8 mouse cellular contexts compared by ENCODE assay signal in genomic region chr1:128358916-128359553, GRCm38 (mm10). TPM values are rescaled to one million over a fixed set of nuclear protein-coding genes. Genes with fewer than 3 reads are reported as not detected.
DNase-seq lines count a peak whose midpoint lies in the region; ATAC-seq and TF ChIP-seq lines count a peak whose summit lies in the region.

No protein-coding gene starts in this region.

- H3K4me1 ChIP-seq in forebrain, postnatal 0 days (ENCODE audit: insufficient read depth), result no peaks in the 10 kb centered on the region
- peaks cover 53% of the 10 kb centered on the region for H3K4me1 ChIP-seq in liver, embryonic 12.5 days
- peaks cover 26% of the 10 kb centered on the region for H3K4me1 ChIP-seq in neural tube, embryonic 15.5 days

- peak overlapping the region; percentile 63 for H3K4me3 ChIP-seq in forebrain, postnatal 0 days (ENCODE audit: low read depth, low read length)
- H3K4me3 ChIP-seq in liver, embryonic 12.5 days, result peak overlapping the region; percentile 96
- H3K4me3 ChIP-seq in neural tube, embryonic 15.5 days (replicated peaks), result peak overlapping the region; percentile 91

- H3K36me3 ChIP-seq in forebrain, postnatal 0 days (ENCODE audit: insufficient read depth), result peaks cover 15% of the 10 kb centered on the region; the same call in 1 of the 2 replicates
- H3K36me3 ChIP-seq in liver, embryonic 12.5 days, result peaks cover 65% of the 10 kb centered on the region
- H3K36me3 ChIP-seq in neural tube, embryonic 15.5 days, result peaks cover 23% of the 10 kb centered on the region

- ATAC-seq in forebrain, postnatal 0 days, result peak; percentile 67
- ATAC-seq in liver, embryonic 12.5 days, result peak; percentile 71
- peak; percentile 82 for ATAC-seq in neural tube, embryonic 15.5 days (ENCODE audit: low FRiP score)

- no peaks in the 10 kb centered on the region for H3K9me3 ChIP-seq in forebrain, postnatal 0 days (ENCODE audit: low read length)
- no peaks in the 10 kb centered on the region for H3K9me3 ChIP-seq in liver, embryonic 12.5 days (replicated peaks)
- no peaks in the 10 kb centered on the region for H3K9me3 ChIP-seq in neural tube, embryonic 15.5 days (replicated peaks)

- peak overlapping the region; percentile 47 for H3K9ac ChIP-seq in forebrain, postnatal 0 days
- H3K9ac ChIP-seq in liver, embryonic 12.5 days, result peak overlapping the region; percentile 94
- peak overlapping the region; percentile 73 for H3K9ac ChIP-seq in neural tube, embryonic 15.5 days (replicated peaks)

- H3K27me3 ChIP-seq in forebrain, postnatal 0 days (ENCODE audit: insufficient read depth, low read length), result no peaks in the 10 kb centered on the region
- no peaks in the 10 kb centered on the region for H3K27me3 ChIP-seq in liver, embryonic 12.5 days (replicated peaks)
- no peaks in the 10 kb centered on the region for H3K27me3 ChIP-seq in neural tube, embryonic 15.5 days (replicated peaks)

- 0% methylated on average over 35 of the region's 35 CpGs for WGBS in forebrain, postnatal 0 days
- under 1% methylated on average over 35 of the region's 35 CpGs for WGBS in liver, embryonic 12.5 days (ENCODE audit: insufficient replicate concordance)
- under 1% methylated on average over 35 of the region's 35 CpGs for WGBS in neural tube, embryonic 15.5 days

- peak; percentile 26; the same call in 1 of the 2 replicates for TF ChIP-seq CTCF in forebrain, postnatal 0 days (IDR thresholded peaks at IDR 0.05; ENCODE audit: low read depth)

- H3K27ac ChIP-seq in forebrain, postnatal 0 days (ENCODE audit: low read depth, low read length), result peak overlapping the region; percentile 62
- peak overlapping the region; percentile 91 for H3K27ac ChIP-seq in liver, embryonic 12.5 days
- H3K27ac ChIP-seq in neural tube, embryonic 15.5 days (replicated peaks), result peak overlapping the region; percentile 82

- peak; percentile 38 to 51 for DNase-seq in cerebellum, postnatal 10 days
- DNase-seq in cerebellum, adult 11-12 months, result no peak
- peak; percentile 19 to 34 for DNase-seq in spleen, postnatal 10 days (ENCODE audit: low spot score in 2 of 2)
- no peak for DNase-seq in spleen, adult 12 weeks (ENCODE audit: low spot score)
- DNase-seq in forebrain, postnatal 0 days, result no peak
- DNase-seq in frontal cortex, postnatal 10 days (ENCODE audit: low spot score in 2 of 2), result no peak

- H3K4me2 ChIP-seq in forebrain, postnatal 0 days (ENCODE audit: low read depth), result peak overlapping the region; percentile 63
- H3K4me2 ChIP-seq in liver, embryonic 12.5 days, result peak overlapping the region; percentile 85
- peak overlapping the region; percentile 78 for H3K4me2 ChIP-seq in neural tube, embryonic 15.5 days

RNA-seq across cellular contexts. Expression of gene Mcm6, which starts 0.4 kb away (rescaled TPM):
- 33.7 and 52.4 TPM in 2 replicates for total RNA-seq in forebrain, postnatal 0 days (2014; rRNA removed)
- polyA plus RNA-seq in forebrain, postnatal 0 days (2015; fragmentation: Nextera tagmentation; extraction: Ambion mirVana), result 35.2 and 40.5 TPM in 2 replicates
- 343 and 345 TPM in 2 replicates for polyA plus RNA-seq in liver, embryonic 12.5 days (2016; fragmentation: Nextera tagmentation; extraction: Ambion mirVana)
- polyA plus RNA-seq in neural tube, embryonic 15.5 days (2015; fragmentation: Nextera tagmentation; extraction: Ambion mirVana), result 52.3 and 111 TPM in 2 replicates

RNA-seq across cellular contexts. Expression of gene Lct, which starts 30.9 kb away (rescaled TPM):
- 0.46 and 0.86 TPM in 2 replicates for total RNA-seq in forebrain, postnatal 0 days (2014; rRNA removed)
- polyA plus RNA-seq in forebrain, postnatal 0 days (2015; fragmentation: Nextera tagmentation; extraction: Ambion mirVana), result 0.11 and 0.35 TPM in 2 replicates
- polyA plus RNA-seq in liver, embryonic 12.5 days (2016; fragmentation: Nextera tagmentation; extraction: Ambion mirVana), result 0.05 TPM in 1 of 2 replicates, not detected in the other
- 0.12 and 0.52 TPM in 2 replicates for polyA plus RNA-seq in neural tube, embryonic 15.5 days (2015; fragmentation: Nextera tagmentation; extraction: Ambion mirVana)

RNA-seq across cellular contexts. Expression of gene Dars, which starts 58.1 kb away (rescaled TPM):
- 90.4 and 101 TPM in 2 replicates for total RNA-seq in forebrain, postnatal 0 days (2014; rRNA removed)
- 128 and 130 TPM in 2 replicates for polyA plus RNA-seq in forebrain, postnatal 0 days (2015; fragmentation: Nextera tagmentation; extraction: Ambion mirVana)
- polyA plus RNA-seq in liver, embryonic 12.5 days (2016; fragmentation: Nextera tagmentation; extraction: Ambion mirVana), result 161 and 166 TPM in 2 replicates
- 132 and 154 TPM in 2 replicates for polyA plus RNA-seq in neural tube, embryonic 15.5 days (2015; fragmentation: Nextera tagmentation; extraction: Ambion mirVana)

Comparison
In these comparisons a context has a peak if more than half of its experiments do, and no peak if none do; other contexts are left out.
1. DNase-seq: peak in cerebellum, postnatal 10 days (2 of 2) and spleen, postnatal 10 days (2 of 2); none in cerebellum, adult 11-12 months (single experiment), spleen, adult 12 weeks (single experiment), forebrain, postnatal 0 days (single experiment) and frontal cortex, postnatal 10 days (0 of 2).
2. Peak in every context shown above with its lines, with median percentiles within 50 percentile points of each other: ATAC-seq, H3K27ac ChIP-seq, H3K4me2 ChIP-seq, H3K4me3 ChIP-seq and H3K9ac ChIP-seq.